Mouse (Mus musculus): Measurements from ENCODE around the gene Cldn5. TPM values are rescaled to one million over a fixed set of nuclear protein-coding genes. Genes with fewer than 3 reads are reported as not detected.

The Cldn5 gene
- polyA plus RNA-seq, 1 experiment from 2014 or later = 64.0 TPM

- peak overlapping the region; percentile 56 for H3K4me3 ChIP-seq (ENCODE audit: low read length)
- WGBS = 58% methylated on average over 2 of the region's 2 CpGs
- H3K9me3 ChIP-seq (ENCODE audit: control insufficient read depth, low read length) = no peaks in the 10 kb centered on the region
- peak overlapping the region; percentile 47; the same call in 1 of the 2 replicates for H3K27ac ChIP-seq (ENCODE audit: low read depth, low read length)
- H3K36me3 ChIP-seq (ENCODE audit: control insufficient read depth, insufficient read depth, low read length) = peaks cover 21% of the 10 kb centered on the region; the same call in 1 of the 2 replicates
- H3K4me2 ChIP-seq (replicated peaks; ENCODE audit: low read depth, low read length) = peak overlapping the region; percentile 76
- ATAC-seq (ENCODE audit: low FRiP score, low TSS enrichment) = no peak
- peaks cover 14% of the 10 kb centered on the region; the same call in 1 of the 2 replicates for H3K4me1 ChIP-seq (ENCODE audit: control insufficient read depth, insufficient read depth, low read length)
- peak overlapping the region; percentile 73 for H3K9ac ChIP-seq (ENCODE audit: low read depth, low read length)
- H3K27me3 ChIP-seq (ENCODE audit: control insufficient read depth, insufficient read depth, low read length) = peaks cover 45% of the 10 kb centered on the region
Measured at GRCm38 (mm10) chr16:18778461-18778860, 1.8 kb downstream of the Cldn5 start.

GRCm38 (mm10) chr16:18781810-18782209 is 5.2 kb downstream of the Cldn5 start:
- Histone ChIP-seq H3K9me3 (ENCODE audit: control insufficient read depth, low read length) (no peaks in the 10 kb centered on the region), H3K4me2 (replicated peaks; ENCODE audit: low read depth, low read length) (no peak overlapping the region), H3K4me3 (ENCODE audit: low read length) (no peak overlapping the region), H3K27ac (ENCODE audit: low read depth, low read length) (peak overlapping the region; percentile 65; the same call in 1 of the 2 replicates), H3K36me3 (ENCODE audit: control insufficient read depth, insufficient read depth, low read length) (peaks cover 50% of the 10 kb centered on the region), H3K27me3 (ENCODE audit: control insufficient read depth, insufficient read depth, low read length) (peaks cover 25% of the 10 kb centered on the region), H3K9ac (ENCODE audit: low read depth, low read length) (no peak overlapping the region), H3K4me1 (ENCODE audit: control insufficient read depth, insufficient read depth, low read length) (peaks cover 14% of the 10 kb centered on the region; the same call in 1 of the 2 replicates)
- WGBS = 55% methylated on average over 10 of the region's 10 CpGs
- peak; percentile 67; the same call in 1 of the 2 replicates for ATAC-seq (ENCODE audit: low FRiP score, low TSS enrichment)

- no peak for ATAC-seq (ENCODE audit: low FRiP score, low TSS enrichment)
- 93% methylated on average over 7 of the region's 7 CpGs for WGBS
- no peaks in the 10 kb centered on the region for H3K27me3 ChIP-seq (ENCODE audit: control insufficient read depth, insufficient read depth, low read length)
- H3K4me1 ChIP-seq (ENCODE audit: control insufficient read depth, insufficient read depth, low read length) = peaks cover 6% of the 10 kb centered on the region; the same call in 1 of the 2 replicates
- H3K9me3 ChIP-seq (ENCODE audit: control insufficient read depth, low read length) = no peaks in the 10 kb centered on the region
- H3K27ac ChIP-seq (ENCODE audit: low read depth, low read length) = no peak overlapping the region
- no peak overlapping the region for H3K9ac ChIP-seq (ENCODE audit: low read depth, low read length)
- H3K4me3 ChIP-seq (ENCODE audit: low read length) = no peak overlapping the region
- peaks cover 75% of the 10 kb centered on the region for H3K36me3 ChIP-seq (ENCODE audit: control insufficient read depth, insufficient read depth, low read length)
- no peak overlapping the region for H3K4me2 ChIP-seq (replicated peaks; ENCODE audit: low read depth, low read length)
Measured at GRCm38 (mm10) chr16:18785025-18785424, 8.4 kb downstream of the Cldn5 start.

- H3K4me3 ChIP-seq (ENCODE audit: low read length) = no peak overlapping the region
- no peak for ATAC-seq (ENCODE audit: low FRiP score, low TSS enrichment)
- H3K4me1 ChIP-seq (ENCODE audit: control insufficient read depth, insufficient read depth, low read length) = peaks cover 6% of the 10 kb centered on the region; the same call in 1 of the 2 replicates
- H3K36me3 ChIP-seq (ENCODE audit: control insufficient read depth, insufficient read depth, low read length) = peaks cover 79% of the 10 kb centered on the region
- 89% methylated on average over 1 of the region's 1 CpGs for WGBS
- H3K9ac ChIP-seq (ENCODE audit: low read depth, low read length) = no peak overlapping the region
- no peak overlapping the region for H3K4me2 ChIP-seq (replicated peaks; ENCODE audit: low read depth, low read length)
- H3K27ac ChIP-seq (ENCODE audit: low read depth, low read length) = no peak overlapping the region
- H3K27me3 ChIP-seq (ENCODE audit: control insufficient read depth, insufficient read depth, low read length) = no peaks in the 10 kb centered on the region
- H3K9me3 ChIP-seq (ENCODE audit: control insufficient read depth, low read length) = no peaks in the 10 kb centered on the region
Measured at GRCm38 (mm10) chr16:18785485-18785884, 8.8 kb downstream of the Cldn5 start.

- WGBS = 90% methylated on average over 10 of the region's 10 CpGs
- no peak overlapping the region for H3K4me2 ChIP-seq (replicated peaks; ENCODE audit: low read depth, low read length)
- no peak for ATAC-seq (ENCODE audit: low FRiP score, low TSS enrichment)
- H3K9me3 ChIP-seq (ENCODE audit: control insufficient read depth, low read length) = no peaks in the 10 kb centered on the region
- no peak overlapping the region for H3K4me3 ChIP-seq (ENCODE audit: low read length)
- H3K9ac ChIP-seq (ENCODE audit: low read depth, low read length) = no peak overlapping the region
- H3K27ac ChIP-seq (ENCODE audit: low read depth, low read length) = no peak overlapping the region
- peaks cover 4% of the 10 kb centered on the region; the same call in 1 of the 2 replicates for H3K4me1 ChIP-seq (ENCODE audit: control insufficient read depth, insufficient read depth, low read length)
- peaks cover 80% of the 10 kb centered on the region for H3K36me3 ChIP-seq (ENCODE audit: control insufficient read depth, insufficient read depth, low read length)
- no peaks in the 10 kb centered on the region for H3K27me3 ChIP-seq (ENCODE audit: control insufficient read depth, insufficient read depth, low read length)
Measured at GRCm38 (mm10) chr16:18786652-18787051, 10.0 kb downstream of the Cldn5 start.

GRCm38 (mm10) chr16:18788627-18789406 is 12.2 kb downstream of the Cldn5 start:
- Histone ChIP-seq H3K36me3 (ENCODE audit: control insufficient read depth, insufficient read depth, low read length) (peaks cover 85% of the 10 kb centered on the region), H3K9ac (ENCODE audit: low read depth, low read length) (no peak overlapping the region), H3K4me3 (ENCODE audit: low read length) (no peak overlapping the region), H3K4me1 (ENCODE audit: control insufficient read depth, insufficient read depth, low read length) (no peaks in the 10 kb centered on the region), H3K27me3 (ENCODE audit: control insufficient read depth, insufficient read depth, low read length) (no peaks in the 10 kb centered on the region), H3K27ac (ENCODE audit: low read depth, low read length) (no peak overlapping the region), H3K9me3 (ENCODE audit: control insufficient read depth, low read length) (no peaks in the 10 kb centered on the region), H3K4me2 (replicated peaks; ENCODE audit: low read depth, low read length) (no peak overlapping the region)
- ATAC-seq (ENCODE audit: low FRiP score, low TSS enrichment) = no peak
- WGBS = 82% methylated on average over 10 of the region's 10 CpGs

- H3K36me3 ChIP-seq (ENCODE audit: control insufficient read depth, insufficient read depth, low read length) = peaks cover 87% of the 10 kb centered on the region
- WGBS = 93% methylated on average over 11 of the region's 11 CpGs
- ATAC-seq (ENCODE audit: low FRiP score, low TSS enrichment) = no peak
- no peak overlapping the region for H3K4me2 ChIP-seq (replicated peaks; ENCODE audit: low read depth, low read length)
- no peaks in the 10 kb centered on the region for H3K4me1 ChIP-seq (ENCODE audit: control insufficient read depth, insufficient read depth, low read length)
- no peaks in the 10 kb centered on the region for H3K27me3 ChIP-seq (ENCODE audit: control insufficient read depth, insufficient read depth, low read length)
- H3K4me3 ChIP-seq (ENCODE audit: low read length) = no peak overlapping the region; the same call in 1 of the 2 replicates
- H3K9ac ChIP-seq (ENCODE audit: low read depth, low read length) = no peak overlapping the region
- no peaks in the 10 kb centered on the region for H3K9me3 ChIP-seq (ENCODE audit: control insufficient read depth, low read length)
- H3K27ac ChIP-seq (ENCODE audit: low read depth, low read length) = no peak overlapping the region
Measured at GRCm38 (mm10) chr16:18795223-18795899, 18.7 kb downstream of the Cldn5 start.

GRCm38 (mm10) chr16:18796645-18797044 is 20.0 kb downstream of the Cldn5 start:
- 94% methylated on average over 7 of the region's 7 CpGs for WGBS
- no peak overlapping the region for H3K9ac ChIP-seq (ENCODE audit: low read depth, low read length)
- ATAC-seq (ENCODE audit: low FRiP score, low TSS enrichment) = no peak
- no peaks in the 10 kb centered on the region for H3K27me3 ChIP-seq (ENCODE audit: control insufficient read depth, insufficient read depth, low read length)
- H3K9me3 ChIP-seq (ENCODE audit: control insufficient read depth, low read length) = no peaks in the 10 kb centered on the region
- H3K4me3 ChIP-seq (ENCODE audit: low read length) = no peak overlapping the region
- H3K27ac ChIP-seq (ENCODE audit: low read depth, low read length) = no peak overlapping the region
- no peaks in the 10 kb centered on the region for H3K4me1 ChIP-seq (ENCODE audit: control insufficient read depth, insufficient read depth, low read length)
- no peak overlapping the region for H3K4me2 ChIP-seq (replicated peaks; ENCODE audit: low read depth, low read length)
- peaks cover 87% of the 10 kb centered on the region for H3K36me3 ChIP-seq (ENCODE audit: control insufficient read depth, insufficient read depth, low read length)

GRCm38 (mm10) chr16:18798151-18798550 is 21.5 kb downstream of the Cldn5 start:
- H3K4me3 ChIP-seq (ENCODE audit: low read length) = no peak overlapping the region
- no peak overlapping the region for H3K4me2 ChIP-seq (replicated peaks; ENCODE audit: low read depth, low read length)
- no peak overlapping the region for H3K27ac ChIP-seq (ENCODE audit: low read depth, low read length)
- H3K9me3 ChIP-seq (ENCODE audit: control insufficient read depth, low read length) = no peaks in the 10 kb centered on the region
- H3K9ac ChIP-seq (ENCODE audit: low read depth, low read length) = no peak overlapping the region
- 86% methylated on average over 5 of the region's 5 CpGs for WGBS
- no peaks in the 10 kb centered on the region for H3K27me3 ChIP-seq (ENCODE audit: control insufficient read depth, insufficient read depth, low read length)
- H3K4me1 ChIP-seq (ENCODE audit: control insufficient read depth, insufficient read depth, low read length) = no peaks in the 10 kb centered on the region
- ATAC-seq (ENCODE audit: low FRiP score, low TSS enrichment) = no peak
- H3K36me3 ChIP-seq (ENCODE audit: control insufficient read depth, insufficient read depth, low read length) = peaks cover 78% of the 10 kb centered on the region

Measured in kidney, embryonic 14.5 days (tissue).